Mouse (Mus musculus) heart, adult 18-20 months (tissue): ENCODE measurements around the gene Ippk. TPM values are rescaled to one million over a fixed set of nuclear protein-coding genes. Genes with fewer than 3 reads are reported as not detected.
A peak's percentile ranks its signal among the peaks of the same experiment; 100 is the strongest.

Experiments used
- DNase-seq, 2 experiments: peaks; one replicate each; pipeline ENCODE4 v3.0.0; 2021 to 2022; ENCODE audit warnings: mixed read lengths in 1 of 2
- total RNA-seq, 2 experiments: library from RNA; stranded (reverse); gene quantifications; 2 replicates each; pipeline ENCODE4 v1.2.3; 2021

Ippk gene
- total RNA-seq, 2 experiments from 2014 or later, result 7.0 to 7.4 TPM

DNA sequence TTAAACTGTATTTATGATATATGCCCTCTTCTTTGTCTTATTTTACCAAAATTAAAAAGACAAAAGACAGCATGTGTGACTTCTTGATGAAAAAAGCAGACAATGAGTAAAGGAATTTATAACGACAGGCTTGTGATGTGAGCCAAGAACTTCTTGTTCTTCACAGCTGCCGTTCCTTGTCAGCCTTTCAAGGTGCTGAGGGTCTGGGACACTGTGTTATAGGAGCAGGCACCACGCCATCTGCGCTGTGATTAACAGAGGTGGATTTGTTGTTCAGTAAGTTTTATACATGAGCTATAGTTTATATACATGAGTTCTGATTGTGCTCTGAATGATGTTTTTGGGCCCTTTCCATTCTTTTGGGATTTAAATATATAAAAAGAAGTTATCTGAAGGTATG lies 58.4 kb downstream of the Ippk start:
- peak; percentile 72 to 74 for DNase-seq

DNA sequence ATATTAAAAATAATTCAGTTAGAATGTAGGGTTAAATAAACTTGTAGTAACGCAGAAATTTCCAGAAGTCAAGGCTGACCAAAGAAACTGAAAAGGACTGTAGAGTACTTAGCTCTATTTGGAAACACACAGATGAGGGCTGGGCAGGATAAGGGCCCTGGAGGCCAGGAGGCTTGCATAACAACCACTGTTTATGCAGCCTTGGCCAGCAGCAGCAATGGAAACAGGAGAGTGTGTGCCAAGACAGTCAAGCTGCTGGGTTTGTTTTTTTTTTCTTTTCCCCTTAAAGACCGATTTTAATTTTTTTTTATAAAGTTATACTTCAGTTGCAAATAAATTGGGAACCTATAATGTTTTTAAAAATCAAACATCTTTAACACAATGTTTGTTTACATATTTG lies 59.0 kb downstream of the Ippk start:
- DNase-seq, result peak; percentile 92 to 95

DNA sequence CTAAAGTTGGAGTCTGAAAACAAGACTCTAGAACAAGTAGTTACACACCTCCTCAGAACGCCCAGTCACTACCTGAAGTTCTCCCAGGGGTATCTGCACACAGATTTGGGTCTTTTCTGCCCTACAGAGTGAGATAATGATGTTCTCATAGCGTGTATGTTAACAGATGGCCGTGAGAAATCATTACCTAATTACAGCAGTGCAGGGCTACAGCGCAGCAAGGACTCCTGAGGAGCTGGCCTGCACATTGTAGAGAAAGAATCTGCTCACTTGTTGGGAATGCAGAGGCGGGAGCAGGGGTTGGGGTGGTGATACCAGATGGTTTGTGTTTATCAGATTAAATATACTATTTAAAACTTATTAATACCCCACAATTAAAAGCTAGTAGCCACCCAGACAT lies 59.5 kb downstream of the Ippk start:
- peak; percentile 36 to 73 for DNase-seq

DNA sequence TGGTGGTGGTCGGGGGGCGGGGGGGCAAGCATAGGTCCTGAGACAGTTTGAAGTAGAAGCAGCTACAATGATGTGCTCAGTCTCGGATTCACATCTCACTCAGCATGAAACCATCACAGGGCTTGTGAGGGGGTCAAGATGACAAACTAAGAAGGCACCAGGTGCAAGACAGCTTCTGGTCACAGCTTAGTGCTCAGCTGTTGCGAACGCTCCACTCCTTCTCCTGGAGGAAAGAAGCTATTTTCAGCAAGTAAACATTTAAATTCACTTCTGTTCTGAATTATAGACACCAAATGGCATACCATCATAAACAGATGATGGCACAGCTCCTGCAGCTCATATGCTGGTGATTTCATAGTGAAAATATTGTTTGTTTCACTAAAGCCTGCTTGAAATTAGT lies 64.3 kb downstream of the Ippk start:
- no peak for DNase-seq

DNA sequence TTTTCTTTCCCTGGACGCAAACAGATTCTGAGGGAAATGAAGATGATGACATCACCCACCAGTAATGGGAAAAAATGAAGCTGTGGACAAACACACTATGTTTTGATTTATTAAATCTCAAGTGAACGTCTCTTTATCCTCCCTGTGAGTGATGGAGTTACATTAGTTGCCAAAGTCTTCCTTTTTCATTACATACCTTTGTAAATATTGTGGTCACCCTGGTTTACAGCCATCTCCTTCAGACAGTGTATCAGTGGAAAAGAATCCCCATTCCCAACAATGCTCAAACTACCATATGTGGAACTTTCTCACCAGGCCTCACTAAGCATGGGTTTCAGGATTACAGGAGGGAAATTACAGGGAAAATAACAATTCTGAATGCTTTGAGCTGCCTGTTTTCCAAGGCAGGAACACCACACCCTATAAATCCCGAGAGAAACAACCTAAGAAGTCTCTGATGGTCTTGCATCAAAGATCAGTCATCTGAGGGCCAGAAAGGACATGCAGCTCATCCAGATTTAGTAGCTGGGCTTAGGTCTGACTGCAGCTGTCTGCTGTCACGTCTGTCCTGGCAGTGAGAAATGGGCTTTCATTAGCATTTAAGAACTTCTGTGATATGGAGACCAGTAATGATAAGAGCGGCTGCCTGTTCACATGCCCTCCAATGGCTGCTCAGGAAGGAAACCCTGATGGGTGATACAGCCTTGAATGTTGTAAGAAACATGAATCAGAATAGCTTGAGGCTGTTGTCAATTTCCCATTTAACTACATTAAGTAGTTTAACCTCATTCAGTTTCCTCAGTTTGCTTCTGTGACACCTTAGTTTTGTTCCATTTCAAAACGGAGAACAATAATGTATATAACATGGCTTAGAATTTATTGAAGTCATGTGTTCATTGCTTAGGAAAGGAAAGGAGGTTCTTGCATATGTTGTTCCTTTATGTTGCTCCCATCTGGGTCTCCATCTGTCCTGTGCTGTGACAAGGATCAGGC lies 71.6 kb downstream of the Ippk start, which contains the start of gene Tes3-ps:
Gene Tes3-ps (plus strand): TSS at position 943 of the 993 bp plus-strand sequence.
- peak in 1 of 2 experiments; percentile 54 for DNase-seq

DNA sequence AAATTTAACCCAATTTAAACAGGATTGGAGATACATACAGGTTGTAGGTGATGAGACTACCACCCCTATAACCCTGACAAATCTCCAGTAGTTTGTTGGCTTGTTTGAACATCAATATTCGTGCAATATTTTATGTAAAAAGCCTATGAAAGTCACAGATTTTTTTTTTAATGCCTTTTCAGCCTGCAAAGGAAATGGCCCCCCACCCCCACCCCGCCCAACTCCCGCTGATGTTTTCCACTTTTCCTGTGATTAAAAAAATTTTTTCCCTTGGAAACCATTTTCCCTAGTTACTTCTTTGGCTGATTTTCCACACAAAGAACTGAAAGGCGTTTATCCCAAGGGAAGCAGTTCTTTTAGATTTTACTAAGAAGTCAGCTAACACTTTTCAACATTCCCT lies 83.5 kb downstream of the Ippk start, which contains the start of gene Ecm2:
Gene Ecm2 (plus strand): TSS at position 301 of the 400 bp plus-strand sequence.
- DNase-seq, result peak in 1 of 2 experiments; percentile 27

DNA sequence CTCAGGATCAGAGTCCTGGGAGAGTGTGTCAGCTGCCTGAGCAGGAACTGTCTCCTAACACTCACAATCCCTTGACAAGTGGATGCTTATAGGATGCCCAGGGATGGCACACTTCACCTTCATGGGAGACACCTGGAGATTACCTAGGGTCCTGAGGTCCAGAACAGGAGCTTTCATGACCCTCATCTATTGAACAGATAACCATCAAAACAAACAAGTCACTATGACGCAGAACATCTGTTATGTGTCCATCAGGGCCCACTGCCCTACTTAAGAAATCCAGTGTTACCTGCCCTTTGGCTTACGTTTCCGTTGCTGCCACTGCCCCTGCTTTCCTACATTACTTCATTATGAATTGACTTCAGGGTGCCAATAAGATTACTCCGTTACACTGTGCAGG lies 84.7 kb downstream of the Ippk start:
- DNase-seq, result peak; percentile 13 to 54

DNA sequence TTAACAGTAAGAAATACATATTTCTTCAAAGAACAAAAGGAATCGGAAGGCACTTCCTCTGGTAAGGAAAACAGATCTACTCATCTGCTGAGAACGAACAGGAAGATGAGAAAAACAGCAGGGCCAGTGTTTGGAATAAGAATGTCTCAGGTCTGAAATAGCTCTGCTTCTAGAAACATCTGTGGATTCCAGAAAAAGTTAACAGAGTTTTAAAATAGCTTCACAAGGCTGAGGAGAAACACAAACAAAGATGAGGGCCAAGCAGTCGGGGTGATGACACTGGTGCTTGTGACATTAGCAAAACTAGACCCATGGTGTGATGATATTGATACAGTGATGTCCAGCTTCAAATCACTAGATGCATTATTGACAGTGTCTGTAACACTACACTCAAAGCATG lies 86.1 kb downstream of the Ippk start:
- DNase-seq, result peak; percentile 57 to 59

Other genes with a start within 250 kb of the Ippk start
- gene Ninj1, start 233.8 kb upstream of the Ippk start, total RNA-seq, result 100 to 1,000 TPM; 122 to 123 TPM
- gene Card19, start 205.2 kb upstream of the Ippk start, total RNA-seq, result 100 to 1,000 TPM; 145 to 150 TPM
- gene Susd3, start 172.5 kb upstream of the Ippk start, total RNA-seq, result 1 to 10 TPM in 1 of 2 experiments, under 1 TPM in 1; 0.55 to 1.3 TPM
- 1 to 10 TPM; 1.2 to 2.4 TPM for gene Fgd3, start 100.9 kb upstream of the Ippk start, total RNA-seq
- 10 to 100 TPM; 67.3 to 73.9 TPM for gene Bicd2, start 79.7 kb upstream of the Ippk start, total RNA-seq
- gene Tes3-ps, start 72.1 kb downstream of the Ippk start, total RNA-seq, result 1 to 10 TPM; 1.3 to 1.5 TPM
- gene Ecm2, start 83.6 kb downstream of the Ippk start, total RNA-seq, result 10 to 100 TPM; 13.2 to 15.1 TPM
- 10 to 100 TPM; 13.3 to 16.9 TPM for gene Aspn, start 123.2 kb downstream of the Ippk start, total RNA-seq
- gene Omd, start 161.2 kb downstream of the Ippk start, total RNA-seq, result 1 to 10 TPM; 1.1 to 1.3 TPM
- 10 to 100 TPM; 65.6 to 70.9 TPM for gene Ogn, start 186.8 kb downstream of the Ippk start, total RNA-seq
- 1 to 10 TPM; 2.4 to 2.8 TPM for gene Cenpp, start 231.5 kb downstream of the Ippk start, total RNA-seq
- 10 to 100 TPM; 20.7 to 21.4 TPM for gene Nol8, start 231.8 kb downstream of the Ippk start, total RNA-seq